Mouse (Mus musculus) heart, embryonic 11.5 days (tissue): ENCODE results near the gene Clta. TPM values are rescaled to one million over a fixed set of nuclear protein-coding genes. Genes with fewer than 3 reads are reported as not detected.

Experiments used
- ATAC-seq: fragments of 200-750 bp; cut with Nextera tagmentation; replicated peaks from 2 replicates; pipeline ENCODE4 v1.8.0; 2017; ENCODE audit warnings: moderate library complexity; ENCODE audit not compliant: insufficient number of reproducible peaks, low FRiP score, low TSS enrichment
- H3K27ac ChIP-seq: fragments of 300-500 bp; sonication (generic); 2 replicates; pipeline ENCODE4 v1.5.1; 2014; ENCODE audit warnings: mild to moderate bottlenecking, low read depth, low read length
- H3K27me3 ChIP-seq: fragments of 300-500 bp; sonication (generic); 2 replicates; pipeline ENCODE4 v1.6.1; 2014; ENCODE audit warnings: mild to moderate bottlenecking, low read length, mixed read lengths; ENCODE audit not compliant: control insufficient read depth, insufficient read depth
- H3K36me3 ChIP-seq: fragments of 300-500 bp; sonication (generic); 2 replicates; pipeline ENCODE4 v1.6.1; 2014; ENCODE audit warnings: mild to moderate bottlenecking, low read length, moderate library complexity, mixed read lengths; ENCODE audit not compliant: control insufficient read depth, insufficient read depth
- H3K4me1 ChIP-seq: fragments of 300-500 bp; sonication (generic); 2 replicates; pipeline ENCODE4 v1.6.1; 2014; ENCODE audit warnings: low read length; ENCODE audit not compliant: control insufficient read depth, insufficient read depth
- H3K4me2 ChIP-seq: fragments of 300-500 bp; sonication (generic); 2 replicates; pipeline ENCODE4 v1.6.1; 2014; ENCODE audit warnings: mild to moderate bottlenecking, moderate library complexity
- H3K4me3 ChIP-seq: fragments of 300-500 bp; sonication (generic); 2 replicates; pipeline ENCODE4 v1.5.1; 2014; ENCODE audit warnings: low read depth, low read length
- H3K9ac ChIP-seq: fragments of 300-500 bp; sonication (generic); 2 replicates; pipeline ENCODE4 v1.6.1; 2014; ENCODE audit warnings: mild to moderate bottlenecking, low read depth, low read length, moderate library complexity
- H3K9me3 ChIP-seq: fragments of 300-500 bp; sonication (generic); replicated peaks from 2 replicates; pipeline ENCODE4 v1.6.1; 2016; ENCODE audit warnings: low read length; ENCODE audit not compliant: control insufficient read depth
- WGBS: fragments of 180-500 bp; shearing (Covaris S2); extraction: QIAGEN DNeasy Blood & Tissue Kit; methylation state at CpG from one replicate; pipeline ENCODE4 v1.1.7; 2014; ENCODE audit not compliant: insufficient replicate concordance; 5-methylcytosine and 5-hydroxymethylcytosine counted together
- polyA plus RNA-seq: library from polyadenylated mRNA; unstranded; fragments of >200 nt; fragmentation: Nextera tagmentation; extraction: Ambion mirVana; gene quantifications from 2 replicates; pipeline ENCODE4 v1.2.1, GENCODE M21; 2014

Clta gene
- polyA plus RNA-seq, 1 experiment from 2014 or later: 157 TPM

DNA sequence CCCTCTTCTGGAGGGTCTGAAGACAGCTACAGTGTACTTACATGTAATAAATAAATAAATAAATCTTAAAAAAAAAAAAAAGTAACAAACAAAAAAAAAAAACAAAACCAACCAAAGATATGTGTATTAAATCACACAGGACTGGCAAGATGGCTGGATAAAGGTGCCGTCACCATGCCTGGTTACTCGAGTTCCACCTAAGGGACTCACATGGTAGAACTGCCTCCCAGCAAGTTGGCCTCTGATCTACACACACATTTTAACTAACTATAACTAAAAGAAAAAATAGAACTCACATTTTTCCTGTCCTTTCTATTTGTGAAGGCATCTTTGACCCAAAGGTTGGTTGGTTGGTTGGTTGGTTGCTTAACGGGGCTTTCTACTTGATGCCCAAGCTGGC, 7.5 kb downstream of the Clta start:
- Histone ChIP-seq H3K36me3 (no peaks in the 10 kb centered on the region; the same call in 1 of the 2 replicates), H3K27ac (peak overlapping the region; percentile 74), H3K4me1 (peaks cover 11% of the 10 kb centered on the region), H3K27me3 (no peaks in the 10 kb centered on the region), H3K9me3 (no peaks in the 10 kb centered on the region), H3K9ac (peak overlapping the region; percentile 80), H3K4me3 (peak overlapping the region; percentile 94), H3K4me2 (peak overlapping the region; percentile 88)
- no peak for ATAC-seq
- WGBS: 77% methylated on average over 3 of the region's 3 CpGs

DNA sequence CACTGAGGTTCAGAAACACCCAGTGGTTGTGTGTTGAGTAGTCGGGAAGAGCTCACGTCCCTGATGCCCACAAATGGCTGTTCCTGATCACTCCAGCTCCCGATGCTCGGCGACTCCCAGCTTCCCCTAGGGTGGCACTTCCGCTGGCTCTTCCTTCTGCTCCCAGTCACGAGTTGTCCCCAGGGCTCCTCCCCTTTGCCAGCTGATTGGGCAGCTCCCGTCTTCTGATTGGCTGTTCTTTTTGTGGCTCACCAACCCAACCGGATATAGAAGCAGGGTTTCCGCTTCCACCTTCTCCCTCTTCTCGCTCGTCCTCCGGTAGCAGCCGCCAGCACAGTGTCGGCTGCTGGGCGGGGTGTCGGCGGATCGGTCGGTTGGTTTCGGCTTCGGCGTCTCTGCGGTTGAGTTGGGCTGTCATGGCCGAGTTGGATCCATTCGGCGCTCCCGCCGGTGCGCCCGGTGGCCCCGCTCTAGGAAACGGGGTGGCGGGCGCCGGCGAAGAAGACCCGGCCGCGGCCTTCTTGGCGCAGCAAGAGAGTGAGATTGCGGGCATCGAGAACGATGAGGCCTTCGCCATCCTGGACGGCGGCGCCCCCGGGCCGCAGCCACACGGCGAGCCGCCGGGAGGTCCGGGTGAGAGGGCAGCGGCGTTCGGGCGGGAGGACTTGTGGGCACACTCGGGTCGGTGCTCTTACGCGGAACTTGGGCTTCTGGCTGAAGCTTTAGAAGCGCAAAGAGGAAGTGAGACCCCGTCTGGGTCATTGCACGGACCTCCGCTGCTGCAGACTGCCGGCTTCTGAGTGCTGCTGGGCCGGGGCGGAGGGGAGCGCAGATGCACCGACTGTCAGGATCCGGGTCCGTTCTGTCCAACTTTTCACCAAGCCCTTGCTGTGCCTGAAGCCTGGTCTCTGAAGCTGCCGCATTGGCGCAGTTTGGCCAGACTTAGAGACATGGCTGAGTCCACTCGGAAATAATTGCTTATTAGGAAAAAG, 8.4 kb downstream of the Clta start:
- Histone ChIP-seq H3K4me3 (peak overlapping the region; percentile 94), H3K27ac (peak overlapping the region; percentile 74), H3K4me2 (peak overlapping the region; percentile 88), H3K36me3 (no peaks in the 10 kb centered on the region; the same call in 1 of the 2 replicates), H3K4me1 (peaks cover 11% of the 10 kb centered on the region), H3K27me3 (no peaks in the 10 kb centered on the region), H3K9ac (peak overlapping the region; percentile 97), H3K9me3 (no peaks in the 10 kb centered on the region)
- peak; percentile 98 for ATAC-seq
- under 1% methylated on average over 77 of the region's 77 CpGs for WGBS

DNA sequence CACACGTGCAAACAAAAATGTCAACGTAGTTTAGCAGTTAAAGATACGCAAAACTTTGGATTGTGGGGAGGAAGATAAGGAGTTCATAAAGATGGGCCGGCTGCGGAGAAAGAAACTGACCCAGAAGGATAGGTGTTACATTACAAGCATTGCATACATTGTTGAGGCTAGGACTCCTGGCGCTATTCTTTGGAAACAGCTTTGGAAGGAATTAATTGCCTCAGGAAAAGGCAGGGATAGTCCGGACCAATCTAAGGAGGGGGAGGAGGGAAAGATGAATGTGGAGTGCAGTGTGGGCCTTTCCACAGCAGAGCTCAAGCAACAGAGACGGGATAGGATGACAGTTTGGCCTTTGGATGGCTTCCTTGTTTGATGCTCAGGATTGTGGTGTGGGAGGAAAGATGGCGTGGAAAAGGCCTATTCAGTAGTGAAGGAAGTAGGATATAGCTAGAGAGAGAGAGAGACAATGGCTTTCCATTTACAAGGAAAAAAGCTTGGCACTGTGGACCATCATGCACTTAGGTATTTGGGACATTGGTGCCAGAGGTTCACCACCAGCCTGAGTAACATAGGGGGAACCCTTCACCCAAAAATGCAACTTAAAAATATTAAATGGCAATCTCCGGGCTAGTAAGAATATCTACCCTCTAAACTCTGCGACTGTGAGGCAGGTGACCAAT, 9.3 kb downstream of the Clta start:
- Histone ChIP-seq H3K36me3 (peaks cover 2% of the 10 kb centered on the region), H3K4me3 (peak overlapping the region; percentile 94), H3K9ac (peak overlapping the region; percentile 97), H3K27me3 (no peaks in the 10 kb centered on the region), H3K4me2 (peak overlapping the region; percentile 88), H3K4me1 (peaks cover 17% of the 10 kb centered on the region), H3K9me3 (no peaks in the 10 kb centered on the region), H3K27ac (no peak overlapping the region)
- ATAC-seq: no peak
- WGBS: 22% methylated on average over 11 of the region's 11 CpGs

DNA sequence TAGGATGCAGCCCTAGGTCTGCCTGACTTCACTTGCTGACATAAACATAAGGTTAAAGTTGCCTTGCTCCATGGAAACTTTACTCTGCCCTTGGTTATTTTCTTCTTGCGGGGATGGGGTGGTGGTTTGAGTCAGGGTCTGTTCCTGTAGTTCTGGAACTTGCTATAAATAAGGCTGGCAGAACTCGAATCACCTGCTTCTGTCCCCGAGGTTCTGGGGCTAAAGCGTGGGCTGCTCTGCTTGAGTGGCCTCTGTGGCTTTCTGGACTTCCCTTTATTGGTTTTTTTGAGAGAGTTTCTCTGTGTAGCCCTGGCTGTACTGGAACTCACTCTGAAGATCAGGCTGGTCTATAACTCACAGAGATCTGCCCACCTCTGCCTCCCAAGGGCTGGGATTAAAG, 11.8 kb downstream of the Clta start:
- Histone ChIP-seq H3K4me3 (no peak overlapping the region), H3K4me1 (peaks cover 20% of the 10 kb centered on the region), H3K4me2 (no peak overlapping the region), H3K9ac (no peak overlapping the region), H3K9me3 (no peaks in the 10 kb centered on the region), H3K36me3 (peaks cover 16% of the 10 kb centered on the region), H3K27me3 (no peaks in the 10 kb centered on the region), H3K27ac (no peak overlapping the region)
- ATAC-seq: no peak
- WGBS: 88% methylated on average over 4 of the region's 4 CpGs

DNA sequence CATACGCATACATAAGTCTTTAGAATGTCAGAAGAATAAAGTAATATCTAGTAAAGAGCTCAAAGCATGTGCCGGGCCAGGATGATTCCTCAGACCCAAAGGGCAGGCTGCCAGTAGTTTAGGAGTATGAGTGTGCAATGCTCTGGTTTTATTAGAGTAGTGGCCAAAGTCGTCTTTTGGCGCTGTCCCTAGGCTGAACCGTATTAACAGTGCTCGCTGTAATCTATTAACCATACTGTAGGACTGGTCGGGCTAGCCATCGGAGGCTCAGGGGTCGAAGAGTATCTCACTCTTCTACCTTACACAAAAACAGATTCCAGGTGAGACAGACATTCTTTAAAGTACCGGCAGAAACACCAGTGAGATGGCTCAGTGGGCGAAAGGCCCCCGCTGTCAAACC, 12.5 kb downstream of the Clta start:
- Histone ChIP-seq H3K4me2 (no peak overlapping the region), H3K27ac (no peak overlapping the region), H3K9ac (no peak overlapping the region), H3K4me1 (peaks cover 20% of the 10 kb centered on the region), H3K4me3 (no peak overlapping the region), H3K9me3 (no peaks in the 10 kb centered on the region), H3K27me3 (no peaks in the 10 kb centered on the region), H3K36me3 (peaks cover 16% of the 10 kb centered on the region)
- no peak for ATAC-seq
- 92% methylated on average over 12 of the region's 12 CpGs for WGBS

DNA sequence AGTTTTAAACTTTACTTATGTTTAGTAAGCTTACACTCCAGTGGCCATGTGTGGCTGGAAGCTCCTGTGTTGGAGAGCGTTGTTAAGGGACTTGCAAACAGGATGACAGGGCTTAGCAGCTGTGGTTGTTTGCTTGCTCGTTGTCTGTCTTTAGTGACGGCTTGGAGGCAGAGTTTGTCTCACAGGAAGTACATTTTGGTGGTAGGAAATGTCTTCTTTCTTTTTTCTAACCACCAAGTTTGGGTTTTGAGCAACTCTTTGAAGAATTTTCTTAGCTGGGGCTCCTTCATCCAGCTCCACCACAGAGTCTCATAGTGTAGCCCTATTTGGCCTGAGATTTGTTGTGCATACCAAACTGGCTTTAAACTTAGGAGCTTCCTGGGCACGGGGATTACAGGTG, 18.1 kb downstream of the Clta start:
- peaks cover 38% of the 10 kb centered on the region for H3K36me3 ChIP-seq
- H3K4me1 ChIP-seq: peaks cover 9% of the 10 kb centered on the region
- no peak overlapping the region for H3K4me3 ChIP-seq
- no peak overlapping the region for H3K4me2 ChIP-seq
- 88% methylated on average over 4 of the region's 4 CpGs for WGBS
- ATAC-seq: no peak
- H3K9me3 ChIP-seq: no peaks in the 10 kb centered on the region
- no peak overlapping the region for H3K9ac ChIP-seq
- no peak overlapping the region for H3K27ac ChIP-seq
- H3K27me3 ChIP-seq: no peaks in the 10 kb centered on the region

DNA sequence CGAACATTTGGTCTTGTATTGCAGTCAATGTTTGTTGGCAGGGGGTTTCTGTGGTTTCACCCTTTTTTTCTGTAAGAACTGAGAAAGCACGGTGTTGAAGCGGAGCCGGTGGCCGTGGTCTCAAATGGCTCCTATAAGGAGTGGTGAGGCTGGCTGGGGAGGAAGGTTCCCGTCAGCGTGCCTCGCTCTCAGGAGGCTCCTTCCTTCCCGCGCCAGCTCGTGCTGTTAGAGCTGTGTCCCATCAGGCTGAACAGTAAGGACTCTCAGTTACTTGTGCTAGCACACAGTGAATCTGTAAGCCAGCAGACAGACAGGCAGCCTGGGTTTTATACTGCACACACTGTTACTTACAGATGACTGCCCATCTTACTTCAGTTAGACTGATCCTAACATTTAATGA, 18.5 kb downstream of the Clta start:
- Histone ChIP-seq H3K27me3 (no peaks in the 10 kb centered on the region), H3K4me3 (no peak overlapping the region), H3K36me3 (peaks cover 42% of the 10 kb centered on the region), H3K27ac (no peak overlapping the region), H3K9ac (no peak overlapping the region), H3K9me3 (no peaks in the 10 kb centered on the region), H3K4me1 (peaks cover 11% of the 10 kb centered on the region), H3K4me2 (no peak overlapping the region)
- ATAC-seq: no peak
- 92% methylated on average over 11 of the region's 11 CpGs for WGBS

DNA sequence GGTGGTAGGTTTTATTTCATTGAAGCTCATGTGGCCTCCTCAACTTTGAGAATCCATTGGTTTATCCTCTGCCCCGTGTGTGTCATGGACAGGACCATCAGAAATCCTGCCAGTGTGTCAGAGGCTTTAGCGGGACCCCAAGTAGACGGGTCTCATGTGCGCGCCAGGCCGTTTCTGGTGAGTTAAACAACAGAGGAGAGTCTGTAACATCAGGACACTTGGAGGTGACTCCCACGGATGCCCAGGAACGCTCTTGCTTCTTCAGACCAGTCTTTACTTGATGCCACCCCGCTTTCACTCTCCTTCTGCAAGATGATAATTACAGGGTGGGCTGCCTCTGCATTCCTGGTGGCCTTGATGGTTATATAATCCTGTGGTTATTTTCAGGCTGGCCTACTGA, 19.4 kb downstream of the Clta start:
- ATAC-seq: no peak
- Histone ChIP-seq H3K9ac (no peak overlapping the region), H3K36me3 (peaks cover 40% of the 10 kb centered on the region), H3K9me3 (no peaks in the 10 kb centered on the region), H3K4me1 (peaks cover 13% of the 10 kb centered on the region), H3K27me3 (no peaks in the 10 kb centered on the region), H3K4me2 (no peak overlapping the region), H3K27ac (no peak overlapping the region), H3K4me3 (no peak overlapping the region)
- WGBS: 95% methylated on average over 9 of the region's 9 CpGs
